Mouse (Mus musculus): Measurements from ENCODE around the gene Cct2.

DNA sequence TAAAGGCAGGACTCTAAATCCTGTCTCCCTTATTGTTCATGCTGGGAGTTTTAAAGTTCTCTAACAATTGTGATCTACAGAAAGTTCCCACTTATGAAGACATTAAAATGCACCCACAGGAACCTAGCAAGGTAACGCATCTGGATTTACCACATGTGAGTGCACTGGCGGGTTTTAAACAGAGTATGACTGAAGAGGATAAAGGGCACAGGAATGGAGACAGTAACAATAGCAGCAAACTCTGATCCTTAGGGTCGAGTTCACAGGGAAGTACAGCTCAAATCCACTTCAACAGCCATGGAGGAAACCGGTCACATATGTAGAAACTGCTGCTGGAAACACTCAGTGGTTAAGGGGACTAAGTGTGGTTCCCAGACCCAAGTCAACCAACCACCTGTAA is 14.4 kb downstream of the Cct2 start:
- TF ChIP-seq CTCF (IDR thresholded peaks at IDR 0.05; ENCODE audit: low read depth) = no peak
- no peak for TF ChIP-seq EP300 (IDR thresholded peaks at IDR 0.05; ENCODE audit: low read depth)

Data from liver, postnatal 0 days (tissue).